Mouse (Mus musculus) gastrocnemius, postnatal 25 days (tissue): Measurements from ENCODE around the gene Zdhhc13. TPM values are rescaled to one million over a fixed set of nuclear protein-coding genes. Genes with fewer than 3 reads are reported as not detected.

Source experiments
- DNase-seq: peaks from one replicate; pipeline ENCODE4 v3.0.0; 2022
- total RNA-seq, 2 experiments: library from RNA; stranded (reverse); gene quantifications; 1 replicate in 1 of 2; 2 replicates in 1 of 2; pipeline ENCODE4 v1.2.3; 2021

Gene Zdhhc13
- total RNA-seq, 2 experiments from 2014 or later, result 3.9 to 4.1 TPM

DNA sequence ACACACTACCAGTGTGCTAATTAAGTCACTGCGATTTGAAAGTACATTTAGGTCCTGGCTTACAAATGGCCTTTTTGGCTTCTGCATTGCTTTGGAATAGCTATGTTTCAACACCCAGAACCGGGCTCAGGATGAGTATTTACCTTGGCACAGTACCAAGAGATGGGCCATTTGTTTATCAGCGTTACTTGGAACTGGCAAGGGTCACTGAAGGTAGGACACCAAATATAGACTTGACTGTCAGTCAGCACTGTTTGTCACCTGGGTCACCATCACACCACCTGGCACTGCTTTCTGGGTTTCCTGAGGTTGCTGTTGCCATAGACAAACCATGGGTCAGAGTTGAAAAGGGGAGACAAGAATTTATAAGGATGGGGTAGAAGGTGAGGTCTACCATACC, 53.5 kb downstream of the Zdhhc13 start:
- no peak for DNase-seq

DNA sequence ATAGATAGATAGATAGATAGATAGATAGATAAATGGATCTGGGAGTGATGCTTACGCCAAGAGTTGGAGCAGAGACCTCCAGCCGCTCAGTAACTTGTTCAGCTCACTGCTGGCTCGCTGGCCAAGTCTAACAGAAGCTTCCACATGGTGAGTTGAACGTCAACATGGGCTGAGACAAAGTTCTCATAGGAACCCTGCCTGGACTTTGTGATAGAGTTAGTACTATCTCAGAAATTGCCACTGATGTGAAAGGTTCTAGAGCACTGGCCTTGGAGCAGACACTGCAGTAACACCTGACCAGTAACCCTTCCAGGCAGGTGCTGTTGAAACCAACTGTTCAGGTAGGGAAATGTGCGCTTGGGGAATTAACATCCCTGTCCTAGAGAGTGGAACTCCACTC, 54.7 kb downstream of the Zdhhc13 start:
- no peak for DNase-seq

DNA sequence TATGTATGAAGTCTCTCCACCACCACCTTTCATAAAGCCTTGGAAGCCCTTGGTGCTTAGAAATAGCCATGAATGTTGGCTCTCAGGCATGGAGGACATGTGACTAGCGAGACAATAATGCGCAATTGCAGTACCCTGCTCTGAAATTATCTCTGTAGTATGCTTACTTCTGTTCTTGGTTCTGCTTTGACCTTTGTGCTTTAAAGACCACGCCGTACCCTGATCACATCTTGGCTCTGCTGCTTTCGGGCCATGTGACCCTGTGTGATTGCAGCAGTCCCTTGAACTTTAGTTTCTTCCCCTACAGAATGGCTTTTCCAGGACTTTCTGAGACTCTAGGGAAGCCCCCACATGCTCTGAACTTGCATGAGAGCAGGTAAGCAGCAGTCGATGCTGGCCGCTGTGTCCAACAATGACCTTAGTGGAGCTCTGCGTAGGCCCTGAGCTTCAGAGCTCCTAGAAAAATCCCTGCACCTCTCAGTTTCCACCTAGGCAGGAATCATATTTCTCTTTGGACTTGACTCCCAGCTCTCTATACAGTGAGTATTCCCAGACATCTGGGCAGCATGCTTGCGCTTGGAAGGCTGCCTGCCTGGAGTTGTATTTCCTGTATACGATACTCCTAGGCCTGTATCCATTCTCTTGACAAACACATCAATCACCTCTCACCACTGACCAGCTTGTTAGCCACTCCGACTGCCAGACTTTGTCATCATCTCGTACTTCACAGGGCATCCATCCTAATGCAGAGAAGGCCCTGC, 56.6 kb downstream of the Zdhhc13 start:
- peak; percentile 17 for DNase-seq

DNA sequence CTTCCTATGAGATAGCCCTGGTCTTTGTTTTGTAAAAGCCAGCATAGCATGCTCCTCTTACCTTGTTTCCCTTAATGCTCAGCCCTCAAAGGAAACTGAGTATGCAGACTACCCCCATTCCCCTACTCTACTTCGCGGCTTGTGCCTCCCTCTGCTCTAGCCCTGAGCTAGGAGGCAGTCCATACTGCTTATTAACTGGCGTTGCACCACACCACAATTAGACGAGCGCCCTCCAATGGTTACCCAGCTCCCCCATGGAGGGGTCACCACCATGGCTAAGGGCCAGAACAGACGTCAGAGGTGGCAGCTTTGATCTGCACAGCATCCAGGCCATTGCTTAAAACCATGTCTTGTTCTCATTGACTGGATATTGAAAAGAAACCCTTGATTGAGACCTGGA, 58.0 kb downstream of the Zdhhc13 start:
- DNase-seq, result no peak

DNA sequence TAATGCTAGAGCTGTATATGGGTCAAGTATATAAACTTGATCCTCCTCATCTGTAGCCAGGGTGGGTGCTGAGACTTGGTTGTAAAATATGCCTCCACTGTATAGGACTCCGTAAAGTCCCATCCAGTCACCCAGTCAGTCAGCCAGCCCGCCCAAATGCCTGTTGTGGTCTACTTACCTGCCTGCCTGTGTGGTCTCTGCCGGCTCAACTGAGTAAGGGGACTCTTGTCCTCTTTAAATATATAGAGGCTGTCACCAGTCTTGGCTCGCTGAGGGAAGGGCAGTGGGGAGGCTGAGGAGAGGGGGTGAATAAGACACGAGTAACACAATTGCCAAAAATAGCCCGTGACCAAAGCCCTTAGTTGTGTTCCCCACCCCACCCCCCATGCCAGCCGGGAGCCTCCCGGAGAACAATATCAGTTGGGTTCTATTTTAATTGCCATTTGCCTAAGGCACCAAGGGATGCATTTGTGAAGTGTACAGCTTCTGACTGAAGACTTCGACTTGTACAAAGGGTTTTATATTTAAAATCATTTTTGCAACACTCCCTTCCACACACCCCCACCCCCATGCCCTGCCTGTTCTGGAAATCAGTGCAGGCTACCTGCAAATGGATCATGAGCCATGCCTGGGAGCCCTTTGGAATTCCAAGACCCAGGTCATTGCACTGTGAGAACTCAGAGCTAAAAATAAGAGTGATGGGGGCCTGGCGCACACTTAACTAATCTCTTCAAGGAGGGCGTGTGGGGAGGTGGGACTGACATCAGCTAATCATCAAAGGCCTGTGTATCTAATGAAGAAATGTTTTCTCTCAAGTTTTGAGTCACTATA, 59.2 kb downstream of the Zdhhc13 start, which contains the start of gene Csrp3:
Gene Csrp3 (minus strand): TSS at position 214 of the 831 bp plus-strand sequence.
- peak; percentile 15 for DNase-seq

DNA sequence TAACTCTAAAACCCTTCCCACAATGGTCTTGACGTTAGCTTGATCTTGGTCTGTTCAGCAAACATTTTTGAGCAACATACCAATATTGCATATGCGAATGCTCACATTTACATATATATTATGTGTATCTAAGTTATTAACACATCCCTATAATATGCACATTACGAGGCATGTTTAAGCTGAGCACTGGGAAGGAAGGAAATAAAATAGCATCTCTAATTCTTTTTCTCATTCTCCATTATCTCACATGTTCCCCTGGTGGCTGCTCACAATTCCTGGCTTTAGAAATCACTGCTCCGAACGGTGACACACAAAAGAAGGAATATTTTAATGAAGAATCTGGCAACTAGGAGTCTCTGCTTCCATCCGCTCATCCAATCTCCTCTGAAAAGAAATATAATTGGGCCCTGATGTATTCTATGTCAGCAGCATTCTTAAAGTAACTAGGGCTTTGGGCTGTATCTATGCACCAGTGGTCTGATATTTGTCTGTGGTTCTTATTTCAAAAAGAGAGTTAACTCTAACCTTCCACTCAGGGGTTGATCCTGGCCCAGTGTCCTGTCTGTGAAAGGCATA, 62.8 kb downstream of the Zdhhc13 start:
- DNase-seq, result no peak

DNA sequence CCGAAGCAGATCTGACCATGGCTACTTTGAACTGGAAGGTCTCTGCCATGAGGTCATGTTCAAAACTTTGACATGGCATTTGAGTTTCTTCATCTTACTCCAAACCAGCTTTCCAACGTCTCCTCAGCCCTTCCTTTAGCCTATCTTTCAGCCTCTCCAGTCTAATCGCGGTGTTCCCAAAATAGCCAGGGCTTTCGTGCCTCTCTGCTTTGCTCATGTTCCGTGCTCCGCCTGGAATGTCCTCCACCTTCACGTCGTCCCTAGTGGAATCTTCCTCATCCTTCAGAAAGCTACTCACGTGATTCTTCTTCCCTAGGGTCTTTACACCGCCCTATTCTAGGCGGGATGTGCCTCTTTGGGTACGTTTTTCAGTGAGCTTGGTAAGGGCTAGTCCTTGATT, 64.7 kb downstream of the Zdhhc13 start:
- DNase-seq, result no peak

DNA sequence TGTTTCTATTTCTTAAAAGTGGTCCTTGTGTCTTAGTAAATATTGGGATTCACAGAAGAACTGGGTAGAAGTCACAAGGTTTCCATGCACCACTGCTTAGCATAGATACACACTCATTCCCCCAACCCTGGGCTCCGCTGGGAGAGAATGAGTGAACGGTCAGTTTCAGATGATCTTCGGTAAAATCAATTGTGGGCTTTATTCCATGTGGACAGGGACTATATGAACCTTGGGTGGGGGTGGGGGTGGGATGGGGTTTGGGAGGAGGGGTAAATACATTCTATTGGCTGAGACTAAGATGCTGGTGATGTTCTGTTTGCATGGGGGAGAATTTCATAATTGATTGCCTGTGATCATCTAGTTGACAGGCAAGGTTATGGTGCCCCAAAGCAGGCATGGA, 66.7 kb downstream of the Zdhhc13 start:
- no peak for DNase-seq

DNA sequence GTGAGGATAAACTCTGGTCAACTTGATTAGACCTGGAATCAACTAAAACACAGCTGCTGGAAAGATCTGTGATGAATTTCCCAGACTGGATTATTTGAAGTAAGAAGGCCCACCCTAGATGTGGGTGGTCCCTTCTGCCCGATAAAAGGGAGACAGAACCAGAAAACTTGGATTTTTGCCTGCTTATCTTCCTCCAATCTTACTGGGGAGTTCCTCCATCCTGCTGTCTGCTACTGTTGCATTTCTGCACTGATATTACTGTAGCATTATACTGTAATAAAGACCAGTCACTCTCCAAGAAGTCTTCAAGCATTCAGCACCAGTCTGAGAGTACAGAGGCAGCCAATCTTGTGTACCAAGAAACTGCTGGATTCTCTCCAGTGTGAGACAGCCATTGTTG, 69.5 kb downstream of the Zdhhc13 start:
- DNase-seq, result no peak

DNA sequence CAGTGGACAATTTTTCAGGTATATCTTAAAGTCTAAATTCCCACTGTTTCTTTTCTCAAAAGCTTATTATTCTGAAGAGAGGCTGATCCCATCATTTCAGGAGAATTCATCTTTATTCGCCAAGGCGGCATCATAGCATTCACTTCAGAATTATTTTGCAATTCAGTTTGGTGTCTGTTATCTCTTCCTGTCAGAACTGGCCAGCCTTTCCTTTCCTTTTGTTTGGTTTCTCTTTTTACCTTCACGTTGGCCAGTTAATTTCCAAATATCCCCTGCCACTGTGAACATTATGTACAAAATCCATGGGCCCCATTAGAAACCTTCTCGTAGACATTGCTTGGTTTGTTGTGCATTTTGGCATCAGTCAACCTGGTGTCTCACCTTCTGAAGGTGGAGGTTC, 70.6 kb downstream of the Zdhhc13 start:
- no peak for DNase-seq

DNA sequence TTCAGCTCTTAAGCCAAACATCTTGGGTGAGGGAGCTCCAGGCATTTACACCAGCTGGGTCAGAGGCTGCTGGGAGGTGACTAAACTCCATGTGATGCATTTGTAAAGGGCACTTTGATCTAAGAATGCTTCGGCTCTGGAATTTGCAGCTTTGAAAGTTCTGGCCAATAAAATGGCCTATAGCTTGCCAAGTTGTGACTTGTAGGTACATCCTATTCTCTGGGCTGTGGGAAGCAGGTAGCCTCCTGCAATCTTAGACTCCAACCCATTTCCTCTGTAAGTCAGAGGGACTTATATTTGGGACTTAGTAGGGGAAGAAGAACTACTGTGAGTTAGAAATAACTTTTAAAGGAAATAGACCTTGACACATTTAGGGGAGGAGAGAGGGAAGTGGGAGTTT, 72.1 kb downstream of the Zdhhc13 start:
- no peak for DNase-seq

DNA sequence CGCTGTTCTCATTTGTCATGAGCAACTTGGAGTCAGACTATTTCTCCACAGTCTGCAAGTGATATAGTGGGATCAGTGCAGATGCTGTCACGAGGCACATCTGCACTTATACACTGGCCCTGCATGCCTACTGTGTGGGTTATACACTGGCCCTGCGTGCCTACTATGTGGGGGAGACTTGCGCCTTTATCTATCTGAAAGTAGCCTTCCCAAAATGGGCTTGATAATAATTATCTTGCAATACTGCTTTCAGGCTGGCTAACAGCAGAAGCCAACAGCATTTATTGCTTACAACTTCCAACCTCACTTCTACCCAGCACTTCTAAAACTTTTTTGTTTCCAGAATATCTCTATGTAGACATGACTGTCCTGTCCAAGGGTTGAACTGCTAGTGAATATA, 73.0 kb downstream of the Zdhhc13 start:
- no peak for DNase-seq

DNA sequence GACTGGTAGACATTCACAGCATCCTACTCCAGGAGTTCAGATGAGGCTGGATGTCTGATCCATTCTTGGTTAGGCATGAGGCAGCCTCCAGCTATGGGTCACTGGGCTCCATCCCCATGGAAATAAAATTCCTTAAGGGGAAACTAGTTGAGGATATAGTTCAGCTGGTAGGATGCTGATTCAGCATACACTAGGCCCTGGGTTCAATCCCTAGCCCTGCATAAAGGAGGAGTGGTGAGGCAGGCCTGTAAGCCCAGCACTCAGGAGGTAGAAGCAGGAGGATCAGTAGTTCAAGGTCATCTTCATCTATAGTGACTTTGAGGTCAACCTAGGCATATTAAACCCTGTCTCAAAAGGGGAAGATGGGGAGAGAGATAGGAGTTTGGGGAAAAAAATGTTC, 75.4 kb downstream of the Zdhhc13 start:
- no peak for DNase-seq

DNA sequence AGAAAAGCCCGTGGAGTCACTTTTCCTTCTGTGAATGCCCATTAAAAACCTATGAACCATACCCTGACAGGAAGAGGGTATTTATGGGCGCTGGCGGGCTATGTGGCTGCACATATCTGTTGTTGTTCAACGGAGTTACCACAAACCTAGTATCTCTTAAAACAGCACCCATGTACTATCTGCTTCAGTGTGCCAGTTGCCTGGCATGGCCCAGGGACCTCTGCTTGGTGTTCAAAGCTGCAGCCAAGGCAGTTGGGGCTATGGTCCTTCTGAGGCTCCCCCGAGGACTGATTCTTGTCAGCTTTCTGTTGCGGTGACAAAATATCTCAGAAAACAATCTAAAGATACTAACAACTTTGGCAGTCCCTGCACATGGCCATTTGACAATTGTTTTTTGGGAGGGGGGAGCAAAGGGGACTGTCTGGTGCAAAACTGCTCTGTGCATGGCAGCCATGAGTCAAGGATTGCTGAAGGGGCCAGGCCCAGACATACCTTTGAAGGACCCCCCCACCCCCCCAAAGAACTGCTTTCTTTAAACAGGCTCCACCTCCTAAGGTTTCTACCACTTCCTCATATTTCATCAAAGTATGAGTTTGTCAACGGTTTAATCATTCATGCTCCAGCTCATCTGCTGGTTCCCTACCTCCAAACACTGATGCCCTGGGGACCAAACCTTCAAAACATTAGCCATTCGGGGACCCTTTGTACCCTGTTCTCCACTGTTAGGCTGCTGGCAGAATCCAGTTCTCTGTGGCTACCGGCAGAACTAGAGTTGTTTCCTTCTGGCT, 76.1 kb downstream of the Zdhhc13 start:
- no peak for DNase-seq

DNA sequence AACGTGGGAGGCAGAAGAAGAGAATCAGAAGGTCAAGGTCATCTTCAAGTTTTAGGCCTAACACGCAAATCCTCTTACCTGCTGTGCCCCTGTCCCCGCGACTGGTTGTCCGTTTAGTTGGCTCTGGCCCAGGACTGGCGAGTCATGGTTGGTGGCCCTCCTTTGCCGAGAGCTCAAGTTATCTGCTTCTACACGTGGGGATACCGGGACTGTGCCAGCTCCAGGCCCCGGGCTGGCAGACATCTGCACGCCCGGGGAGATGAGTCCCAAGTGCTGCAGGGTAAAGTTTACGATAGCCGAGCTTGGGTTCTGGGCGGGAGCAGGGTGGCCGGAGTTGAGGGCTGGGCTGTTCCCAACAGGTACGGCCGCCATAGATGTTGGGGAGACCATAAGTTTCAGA, 78.8 kb downstream of the Zdhhc13 start:
- DNase-seq, result no peak

DNA sequence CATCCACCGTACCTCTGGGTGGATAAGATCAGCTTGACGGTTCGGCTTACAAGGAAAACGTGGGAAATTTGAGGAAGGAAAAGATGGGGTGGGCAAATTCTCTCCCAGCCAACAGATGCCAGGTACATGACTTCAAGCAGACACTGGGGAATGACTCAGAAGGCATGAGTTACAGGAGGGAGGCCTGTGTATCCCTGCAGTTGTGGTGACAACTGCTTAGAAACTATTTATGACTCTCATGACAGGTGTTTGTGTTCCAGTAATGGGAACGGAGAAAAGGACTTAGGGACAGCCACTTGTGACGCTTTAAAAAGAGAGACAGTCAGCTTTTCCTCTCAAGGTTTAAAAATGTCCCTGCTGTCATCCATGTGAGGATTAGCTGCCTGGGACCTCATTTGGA, 81.3 kb downstream of the Zdhhc13 start:
- no peak for DNase-seq

DNA sequence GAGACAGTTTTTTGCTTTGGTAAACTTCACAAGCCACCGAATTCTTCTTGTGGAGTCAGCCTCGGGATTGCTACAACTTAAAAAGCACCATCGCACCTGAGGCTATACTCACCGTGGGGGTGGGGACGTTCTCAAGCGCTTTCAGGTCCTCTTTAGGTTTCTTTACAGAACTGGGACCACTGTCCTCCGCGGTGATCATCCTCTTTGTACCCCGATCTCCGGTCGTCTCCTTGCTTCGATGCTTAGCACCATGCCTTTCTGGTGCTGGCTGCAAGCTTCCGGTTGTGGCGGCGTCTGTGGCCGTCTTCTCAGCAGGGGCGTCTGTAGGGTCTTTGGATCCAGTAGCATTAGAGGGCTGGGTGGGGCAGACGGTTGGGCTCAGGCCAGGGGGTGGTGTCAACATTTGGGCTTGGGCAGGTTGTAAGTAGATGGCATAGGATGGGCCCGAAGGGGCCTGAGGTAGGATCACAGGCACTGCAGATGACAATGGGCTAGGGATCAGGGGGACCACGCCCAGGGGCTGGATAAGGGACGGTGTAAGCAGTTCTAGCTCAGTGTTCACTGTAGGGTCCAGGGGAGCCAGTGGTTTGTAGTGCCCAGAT, 81.9 kb downstream of the Zdhhc13 start:
- no peak for DNase-seq

DNA sequence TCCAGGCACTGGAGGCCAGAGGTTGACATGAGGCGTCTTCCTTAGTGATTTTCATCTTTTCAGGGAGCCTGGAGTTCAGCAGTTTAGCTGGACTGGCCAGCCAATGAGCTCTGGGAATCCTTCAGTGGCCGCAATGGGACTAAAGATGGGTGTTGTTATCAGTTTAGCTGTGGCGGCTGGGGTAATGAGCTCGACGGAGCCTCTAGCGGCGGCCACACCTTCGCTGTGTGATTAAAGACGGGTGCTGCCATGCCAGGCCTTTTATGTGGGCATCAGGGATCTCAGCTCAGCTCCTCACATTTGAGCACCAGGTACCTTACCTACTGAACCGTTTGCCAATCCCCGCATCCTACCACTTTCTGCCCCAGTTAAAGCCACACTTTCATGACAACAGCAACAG, 82.5 kb downstream of the Zdhhc13 start:
- DNase-seq, result no peak

DNA sequence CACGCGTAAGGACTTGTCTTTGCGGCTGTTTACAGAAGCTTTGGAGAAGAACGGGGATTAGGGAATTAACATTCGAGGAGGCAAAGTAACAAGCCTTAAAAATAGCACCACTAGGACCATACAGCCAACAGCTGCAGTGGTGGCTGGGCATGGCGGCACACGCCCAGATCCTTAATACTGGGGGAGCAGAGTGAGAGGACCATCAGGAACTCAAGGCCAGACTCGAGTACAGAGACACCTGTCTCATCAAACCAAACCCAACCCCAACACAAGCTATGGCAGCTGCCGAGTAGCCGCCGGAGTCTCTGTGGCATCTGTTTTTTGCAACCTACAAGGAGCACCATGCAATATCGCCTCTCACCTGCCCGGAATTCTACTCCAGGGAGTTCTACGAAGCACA, 86.3 kb downstream of the Zdhhc13 start:
- no peak for DNase-seq

DNA sequence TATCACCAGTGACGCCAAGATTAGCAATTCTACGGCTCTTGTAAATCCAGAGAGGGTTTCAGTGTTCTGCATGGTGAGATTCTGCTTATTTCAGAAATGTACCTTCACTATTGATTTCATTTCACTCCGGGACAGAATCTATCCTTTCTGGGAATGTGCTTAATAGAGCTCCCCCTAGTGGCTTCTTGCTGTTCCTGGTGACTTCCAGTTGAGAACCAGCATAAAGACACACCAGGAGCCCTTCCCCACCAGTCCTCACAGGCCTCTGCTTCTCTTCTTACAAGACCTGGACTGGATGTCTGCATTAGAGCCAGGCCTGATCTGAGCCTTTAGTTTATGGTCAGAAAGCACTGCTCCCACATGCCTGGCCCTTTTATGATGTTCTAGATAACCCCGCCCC, 87.7 kb downstream of the Zdhhc13 start:
- no peak for DNase-seq
